10 mouse cellular contexts compared by ENCODE assay signal in genomic region chr2:173416921-173417320, GRCm38 (mm10).
DNase-seq lines count a peak whose midpoint lies in the region; ATAC-seq and TF ChIP-seq lines count a peak whose summit lies in the region.
"Had no signal": no experiment of that assay in that cellular context is flagged by ENCODE, and none has a peak within 500 bp of the region (broad histone marks: within the 10 kb centered on the region; RNA-seq: fewer than 3 reads in every experiment).

No protein-coding gene starts in this region.

- H3K9me3 ChIP-seq in liver, embryonic 14.5 days (ENCODE audit: control insufficient read depth, low read length), result no peaks in the 10 kb centered on the region
- H3K9me3 ChIP-seq in liver, embryonic 11.5 days (ENCODE audit: control insufficient read depth, low read length), result no peaks in the 10 kb centered on the region
- no peaks in the 10 kb centered on the region for H3K9me3 ChIP-seq in ES-E14 (ENCODE audit: control insufficient read depth, insufficient read depth, low read depth, low read length)

- peak; percentile 36 for DNase-seq in embryo, embryonic 10.5 days (ENCODE audit: low spot score)
- no peak for DNase-seq in embryo, embryonic 9.5 days (ENCODE audit: extremely low spot score)
- no peak for DNase-seq in liver, embryonic 14.5 days (ENCODE audit: low read depth in 3 of 3, low spot score in 3 of 3)
- DNase-seq in liver, embryonic 11.5 days (ENCODE audit: low spot score), result no peak
- peak; percentile 55 for DNase-seq in ES-E14 (ENCODE audit: low read depth, low spot score)
- no peak for DNase-seq in urinary bladder, postnatal 36 days (ENCODE audit: low spot score in 2 of 2)
- DNase-seq in ovary, postnatal 36 days (ENCODE audit: low spot score), result no peak
- DNase-seq: heart, postnatal 14 days had no signal

- no peak overlapping the region for H3K4me2 ChIP-seq in liver, embryonic 14.5 days (ENCODE audit: low read depth)
- no peak overlapping the region for H3K4me2 ChIP-seq in liver, embryonic 11.5 days

- no peaks in the 10 kb centered on the region for H3K4me1 ChIP-seq in liver, embryonic 14.5 days (replicated peaks; ENCODE audit: control insufficient read depth in 2 of 2, insufficient read depth in 2 of 2, low read length in 1 of 2)
- no peaks in the 10 kb centered on the region for H3K4me1 ChIP-seq in liver, embryonic 11.5 days (replicated peaks; ENCODE audit: control insufficient read depth, insufficient read depth, low read length)
- H3K4me1 ChIP-seq in ES-E14 (ENCODE audit: control insufficient read depth in 2 of 2, insufficient read depth in 2 of 2, low read length in 2 of 2, poor library complexity in 1 of 2), result no peaks in the 10 kb centered on the region

- H3K27me3 ChIP-seq in liver, embryonic 14.5 days (ENCODE audit: control insufficient read depth, insufficient read depth, low read length), result no peaks in the 10 kb centered on the region
- H3K27me3 ChIP-seq in liver, embryonic 11.5 days (replicated peaks; ENCODE audit: control insufficient read depth, insufficient read depth, low read length), result no peaks in the 10 kb centered on the region

- no peak overlapping the region for H3K27ac ChIP-seq in liver, embryonic 14.5 days
- no peak overlapping the region for H3K27ac ChIP-seq in liver, embryonic 11.5 days (ENCODE audit: low read depth, low read length)
- H3K27ac ChIP-seq in ES-E14 (ENCODE audit: insufficient read depth, low read depth, low read length, poor library complexity, severe bottlenecking), result no peak overlapping the region
- H3K27ac ChIP-seq: macrophage had no signal

- no peak overlapping the region for H3K9ac ChIP-seq in liver, embryonic 14.5 days (replicated peaks)
- no peak overlapping the region for H3K9ac ChIP-seq in liver, embryonic 11.5 days (ENCODE audit: low read depth, low read length)
- no peak overlapping the region for H3K9ac ChIP-seq in ES-E14 (ENCODE audit: insufficient read depth, low read depth, low read length, poor library complexity, severe bottlenecking)

- peak; percentile 56 for TF ChIP-seq CTCF in liver, embryonic 14.5 days (IDR thresholded peaks at IDR 0.05; ENCODE audit: low read depth)

- WGBS in liver, embryonic 14.5 days (ENCODE audit: insufficient replicate concordance), result 50% methylated on average over 1 of the region's 1 CpGs
- WGBS in liver, embryonic 11.5 days, result 57% methylated on average over 1 of the region's 1 CpGs

- TF ChIP-seq EP300 in liver, embryonic 14.5 days (IDR thresholded peaks at IDR 0.05; ENCODE audit: low read depth), result no peak

- in situ Hi-C loops in ES-E14 (cut with MboI; ENCODE audit: low sequenced_read_pairs in 2 of 2, unreplicated experiment in 2 of 2), result no loop called here

- no peak for ATAC-seq in liver, embryonic 14.5 days (ENCODE audit: insufficient read depth)
- no peak for ATAC-seq in liver, embryonic 11.5 days (replicated peaks; ENCODE audit: low FRiP score)
- ATAC-seq in megakaryocyte-erythroid progenitor cell, adult 5-6 weeks (replicated peaks; ENCODE audit: low FRiP score, low TSS enrichment, poor library complexity, severe bottlenecking), result peak; percentile 63; the same call in 1 of the 2 replicates

- H3K4me3 ChIP-seq in liver, embryonic 14.5 days (ENCODE audit: insufficient read depth in 1 of 2, low read depth in 2 of 2, low read length in 2 of 2), result no peak overlapping the region
- no peak overlapping the region for H3K4me3 ChIP-seq in liver, embryonic 11.5 days (ENCODE audit: low read depth, low read length)
- no peak overlapping the region for H3K4me3 ChIP-seq in ES-E14 (ENCODE audit: insufficient read depth in 1 of 2, low read depth in 1 of 2, low read length in 2 of 2, poor library complexity in 1 of 2, severe bottlenecking in 1 of 2)

- no peaks in the 10 kb centered on the region for H3K36me3 ChIP-seq in liver, embryonic 14.5 days (replicated peaks; ENCODE audit: control insufficient read depth, insufficient read depth, low read depth)
- H3K36me3 ChIP-seq in liver, embryonic 11.5 days (ENCODE audit: control insufficient read depth, insufficient read depth, low read length), result no peaks in the 10 kb centered on the region
- no peaks in the 10 kb centered on the region for H3K36me3 ChIP-seq in ES-E14 (ENCODE audit: control insufficient read depth, insufficient read depth, low read length, poor library complexity, severe bottlenecking)

TF ChIP-seq in ES-E14, 5 proteins besides CTCF, POLR2A, EP300 and RAD21:
- no peak for TF ChIP-seq MAFK (IDR thresholded peaks at IDR 0.05; ENCODE audit: insufficient read depth, low read depth, low read length)
- TF ChIP-seq ZC3H11A (IDR thresholded peaks at IDR 0.05; ENCODE audit: borderline replicate concordance, low read depth, low read length), result peak; percentile 95

Comparison
In these comparisons a context has a peak if more than half of its experiments do, and no peak if none do; other contexts are left out.
1. DNase-seq: peak in embryo, embryonic 10.5 days (single experiment) and ES-E14 (single experiment); none in embryo, embryonic 9.5 days (single experiment), liver, embryonic 14.5 days (0 of 3), liver, embryonic 11.5 days (single experiment), urinary bladder, postnatal 36 days (0 of 2) and ovary, postnatal 36 days (single experiment).